Mouse (Mus musculus) liver, adult 2 months (tissue): ENCODE measurements at regions not wholly inside any gene's neighbourhood (a gene's known extent, or its start where the extent isn't known, plus 50 kb on each side); places are given as distances from the start of the nearest gene placed in this dataset.

Experiments
- CTCF ChIP-seq: fragments of 200-500 bp; IDR thresholded peaks from 2 replicates; pipeline ENCODE4 v1.5.1; 2011; ENCODE audit warnings: low read depth, low read length, control low read depth
- POLR2A ChIP-seq: fragments of 200-500 bp; IDR thresholded peaks from 2 replicates; pipeline ENCODE4 v1.6.1; 2011; ENCODE audit warnings: low read length, control low read depth; ENCODE audit not compliant: insufficient read depth; ENCODE audit errors: extremely low read depth

GRCm38 (mm10) chr11:114447461-114447847 lies 220.9 kb upstream of the Rpl38 start:
- TF ChIP-seq CTCF (no peak), POLR2A (no peak)
